Mouse (Mus musculus) skeletal muscle tissue, adult 2 months (tissue): ENCODE results near the gene Sass6.
"Not testable (repeated sequence)": the region's sequence is repeated elsewhere in the genome, so short reads cannot be mapped to it uniquely, and the experiment has no call there.

ENCODE experiments used
- DNase-seq: peaks from one replicate; pipeline ENCODE4 v3.0.0-alpha.2; 2012; ENCODE audit warnings: low read depth, low spot score

Gene Sass6

GRCm38 (mm10) chr3:116664281-116664680, 69.5 kb downstream of the Sass6 start:
- DNase-seq = not testable (repeated sequence)
